Mouse (Mus musculus): ENCODE results near the gene Plcg2.

DNA sequence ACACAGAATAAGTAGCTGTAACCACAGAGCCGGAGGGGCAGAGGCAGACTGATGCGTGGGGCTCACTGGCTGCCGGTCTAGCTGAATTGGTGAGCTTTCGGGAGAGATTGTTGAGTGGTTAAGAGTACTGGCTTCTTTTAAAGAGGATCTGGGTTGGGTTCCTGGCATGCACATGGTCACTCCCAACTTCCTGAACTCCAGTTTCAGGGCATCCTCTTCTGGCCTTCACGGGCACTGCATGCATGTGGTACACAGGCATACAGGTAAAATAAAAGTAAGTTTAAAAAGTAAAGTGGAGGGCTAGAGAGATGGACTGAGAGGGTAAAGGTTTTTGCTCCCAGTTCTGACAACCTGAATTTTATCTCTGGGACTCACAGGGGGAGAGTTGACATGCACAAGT is 52.4 kb downstream of the Plcg2 start:
- TF ChIP-seq POLR2A (IDR thresholded peaks at IDR 0.05; ENCODE audit: low read depth, low read length), result no peak
- TF ChIP-seq CTCF (IDR thresholded peaks at IDR 0.05; ENCODE audit: extremely low read depth, insufficient read length, insufficient replicate concordance, low read depth, low read length), result no peak
